Mouse (Mus musculus) limb, embryonic 10.5 days (tissue): Measurements from ENCODE around the gene Zfp408. TPM values are rescaled to one million over a fixed set of nuclear protein-coding genes. Genes with fewer than 3 reads are reported as not detected.

Experiments used
- DNase-seq: peaks from one replicate; pipeline ENCODE4 v3.0.0-alpha.2; 2017; ENCODE audit warnings: low spot score
- H3K27ac ChIP-seq: fragments of 300-500 bp; sonication (generic); 2 replicates; pipeline ENCODE4 v1.5.1; 2016; ENCODE audit warnings: mild to moderate bottlenecking
- H3K27me3 ChIP-seq: fragments of 300-500 bp; sonication (generic); 2 replicates; pipeline ENCODE4 v1.6.1; 2016; ENCODE audit warnings: low read depth, mild to moderate bottlenecking; ENCODE audit not compliant: poor library complexity, severe bottlenecking
- H3K36me3 ChIP-seq: fragments of 300-500 bp; sonication (generic); 2 replicates; pipeline ENCODE4 v1.6.1; 2016; ENCODE audit warnings: mild to moderate bottlenecking, moderate library complexity
- H3K4me1 ChIP-seq: fragments of 300-500 bp; sonication (generic); 2 replicates; pipeline ENCODE4 v1.6.1; 2016
- H3K4me3 ChIP-seq: fragments of 300-500 bp; sonication (generic); 2 replicates; pipeline ENCODE4 v1.5.1; 2016; ENCODE audit warnings: mild to moderate bottlenecking, moderate library complexity
- H3K9me3 ChIP-seq: fragments of 300-500 bp; sonication (generic); replicated peaks from 2 replicates; pipeline ENCODE4 v1.6.1; 2016; ENCODE audit warnings: mild to moderate bottlenecking
- WGBS: fragments of 180-500 bp; shearing (Covaris S2); methylation state at CpG from one replicate; pipeline ENCODE4 v1.1.7; 2016; 5-methylcytosine and 5-hydroxymethylcytosine counted together
- polyA plus RNA-seq: library from polyadenylated mRNA; unstranded; fragments of >200 nt; fragmentation: Nextera tagmentation; extraction: Ambion mirVana; gene quantifications from 2 replicates; pipeline ENCODE4 v1.2.1, GENCODE M21; 2016

The Zfp408 gene
- polyA plus RNA-seq, 1 experiment from 2014 or later = 12.8 TPM

GRCm38 (mm10) chr2:91645811-91646210, 3.8 kb downstream of the Zfp408 start:
- no peak overlapping the region for H3K27ac ChIP-seq
- H3K4me1 ChIP-seq = peaks cover 15% of the 10 kb centered on the region
- WGBS = 97% methylated on average over 11 of the region's 11 CpGs
- no peak overlapping the region for H3K4me3 ChIP-seq
- H3K9me3 ChIP-seq = no peaks in the 10 kb centered on the region
- H3K36me3 ChIP-seq = peaks cover 64% of the 10 kb centered on the region
- no peak for DNase-seq
- no peaks in the 10 kb centered on the region for H3K27me3 ChIP-seq

DNA sequence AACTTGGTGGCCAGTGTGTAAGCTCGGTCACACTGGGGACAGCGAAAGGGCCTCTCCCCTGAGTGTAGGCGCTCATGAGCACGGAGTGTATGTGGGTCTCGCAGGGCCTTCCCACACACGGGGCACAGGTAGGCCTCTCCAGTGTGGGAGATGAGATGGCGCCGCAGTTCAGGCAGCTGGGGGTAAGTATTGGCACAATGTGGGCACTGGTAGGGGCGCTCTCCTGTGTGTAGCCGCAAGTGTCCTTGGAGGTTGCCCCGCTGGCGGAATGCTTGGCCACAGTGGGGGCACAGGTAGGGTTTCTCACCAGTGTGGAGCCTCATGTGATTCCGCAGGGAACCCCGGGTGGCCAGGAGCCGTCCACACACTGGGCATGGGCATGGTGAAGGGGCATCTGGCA, 4.2 kb downstream of the Zfp408 start:
- Histone ChIP-seq H3K27me3 (no peaks in the 10 kb centered on the region), H3K4me3 (no peak overlapping the region), H3K27ac (no peak overlapping the region), H3K4me1 (peaks cover 10% of the 10 kb centered on the region), H3K9me3 (no peaks in the 10 kb centered on the region), H3K36me3 (peaks cover 64% of the 10 kb centered on the region)
- WGBS = 95% methylated on average over 15 of the region's 15 CpGs
- DNase-seq = no peak

DNA sequence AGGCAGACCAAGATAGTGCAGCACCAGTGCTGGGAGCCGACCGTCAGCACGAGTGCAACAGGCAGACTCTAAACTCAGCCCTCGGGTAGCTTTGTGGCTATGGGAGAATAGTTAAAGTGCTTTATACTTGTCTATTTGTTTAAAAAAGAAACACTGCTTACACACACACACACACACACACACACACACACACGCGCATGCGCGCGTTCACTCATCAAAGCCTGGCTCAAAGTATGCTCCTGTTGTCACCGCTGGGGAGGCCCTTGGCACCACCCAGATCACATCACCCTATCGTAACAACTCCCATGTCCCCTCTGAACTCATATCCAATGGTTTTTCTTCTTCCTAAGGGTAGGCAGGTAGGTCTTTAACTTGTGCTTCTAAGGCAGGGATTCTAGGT, 5.6 kb downstream of the Zfp408 start:
- 91% methylated on average over 11 of the region's 11 CpGs for WGBS
- Histone ChIP-seq H3K4me1 (peaks cover 7% of the 10 kb centered on the region), H3K4me3 (no peak overlapping the region), H3K9me3 (no peaks in the 10 kb centered on the region), H3K27me3 (no peaks in the 10 kb centered on the region), H3K36me3 (peaks cover 62% of the 10 kb centered on the region), H3K27ac (no peak overlapping the region)
- no peak for DNase-seq

DNA sequence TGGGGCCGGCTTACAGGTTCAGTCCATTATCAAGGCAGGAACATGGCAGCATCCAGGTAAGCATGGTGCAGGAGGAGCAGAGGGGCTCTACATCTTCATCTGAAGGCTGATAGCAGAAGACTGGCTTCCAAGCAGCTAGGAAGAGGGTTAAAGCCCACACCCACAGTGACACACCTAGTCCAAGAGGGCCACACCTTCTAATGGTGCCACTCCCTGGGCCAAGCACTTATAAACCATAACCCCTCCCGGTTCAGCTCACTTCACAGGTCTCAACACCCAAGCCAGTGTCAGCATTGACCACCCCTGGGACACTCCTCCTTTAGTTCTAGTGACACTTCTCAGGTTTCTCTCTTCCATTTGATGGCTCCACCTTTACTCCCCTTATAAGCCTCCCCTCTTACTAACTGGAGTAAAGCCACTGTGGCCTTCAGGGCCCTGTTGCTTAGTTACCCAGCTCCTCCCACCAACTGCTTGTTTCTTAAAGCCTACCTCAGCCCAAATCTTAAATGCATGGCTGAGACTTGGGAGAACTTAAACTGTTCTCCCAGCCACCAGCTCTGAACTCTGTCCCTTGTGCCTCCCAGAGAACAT, 6.7 kb downstream of the Zfp408 start:
- Histone ChIP-seq H3K27ac (no peak overlapping the region), H3K36me3 (peaks cover 59% of the 10 kb centered on the region), H3K4me1 (no peaks in the 10 kb centered on the region), H3K4me3 (no peak overlapping the region), H3K9me3 (no peaks in the 10 kb centered on the region), H3K27me3 (no peaks in the 10 kb centered on the region)
- WGBS = 93% methylated on average over 2 of the region's 2 CpGs
- no peak for DNase-seq

- DNase-seq = no peak
- peaks cover 19% of the 10 kb centered on the region for H3K36me3 ChIP-seq
- H3K27me3 ChIP-seq = no peaks in the 10 kb centered on the region
- no peak overlapping the region for H3K27ac ChIP-seq
- WGBS = 86% methylated on average over 6 of the region's 6 CpGs
- no peak overlapping the region for H3K4me3 ChIP-seq
- no peaks in the 10 kb centered on the region for H3K9me3 ChIP-seq
- H3K4me1 ChIP-seq = no peaks in the 10 kb centered on the region
Measured at GRCm38 (mm10) chr2:91638931-91639330, 10.7 kb downstream of the Zfp408 start.

- Histone ChIP-seq H3K27ac (no peak overlapping the region), H3K27me3 (no peaks in the 10 kb centered on the region), H3K4me3 (no peak overlapping the region), H3K36me3 (no peaks in the 10 kb centered on the region; the same call in 1 of the 2 replicates), H3K9me3 (no peaks in the 10 kb centered on the region), H3K4me1 (no peaks in the 10 kb centered on the region)
- no peak for DNase-seq
- 83% methylated on average over 5 of the region's 5 CpGs for WGBS
Measured at GRCm38 (mm10) chr2:91636727-91637338, 12.8 kb downstream of the Zfp408 start.

GRCm38 (mm10) chr2:91636229-91636628, 13.4 kb downstream of the Zfp408 start, which contains the start of gene F2:
Gene F2 (minus strand): TSS chr2:91636414.
- no peak for DNase-seq
- Histone ChIP-seq H3K27me3 (no peaks in the 10 kb centered on the region), H3K4me3 (no peak within 1 kb of the TSS), H3K27ac (no peak within 1 kb of the TSS), H3K36me3 (no peaks in the 10 kb centered on the region), H3K4me1 (no peaks in the 10 kb centered on the region), H3K9me3 (no peaks in the 10 kb centered on the region)
- WGBS = 91% methylated on average over 8 of the region's 8 CpGs

DNA sequence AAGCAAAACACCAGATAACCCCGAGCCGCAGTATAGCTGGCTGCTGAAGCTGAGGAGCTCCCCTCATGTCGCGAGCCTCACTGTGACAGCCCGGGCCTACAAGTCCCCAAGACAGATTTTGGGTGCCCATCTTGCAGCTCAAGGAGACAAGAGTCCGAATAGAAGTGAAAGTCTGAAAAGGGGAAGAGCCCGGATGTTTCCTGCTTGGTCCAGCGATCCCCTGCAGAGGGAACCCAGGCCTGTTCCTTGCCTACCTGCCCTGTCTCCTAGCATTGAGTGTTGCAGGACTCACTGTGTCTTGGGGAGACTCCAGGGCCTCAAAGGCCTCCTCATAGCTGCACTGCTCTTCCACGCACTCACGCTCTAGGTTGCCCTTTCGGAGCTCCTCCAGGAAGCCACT, 14.1 kb downstream of the Zfp408 start:
- Histone ChIP-seq H3K36me3 (no peaks in the 10 kb centered on the region), H3K27ac (no peak overlapping the region), H3K9me3 (no peaks in the 10 kb centered on the region), H3K4me3 (no peak overlapping the region), H3K4me1 (no peaks in the 10 kb centered on the region), H3K27me3 (no peaks in the 10 kb centered on the region)
- DNase-seq = no peak
- 87% methylated on average over 11 of the region's 11 CpGs for WGBS

DNA sequence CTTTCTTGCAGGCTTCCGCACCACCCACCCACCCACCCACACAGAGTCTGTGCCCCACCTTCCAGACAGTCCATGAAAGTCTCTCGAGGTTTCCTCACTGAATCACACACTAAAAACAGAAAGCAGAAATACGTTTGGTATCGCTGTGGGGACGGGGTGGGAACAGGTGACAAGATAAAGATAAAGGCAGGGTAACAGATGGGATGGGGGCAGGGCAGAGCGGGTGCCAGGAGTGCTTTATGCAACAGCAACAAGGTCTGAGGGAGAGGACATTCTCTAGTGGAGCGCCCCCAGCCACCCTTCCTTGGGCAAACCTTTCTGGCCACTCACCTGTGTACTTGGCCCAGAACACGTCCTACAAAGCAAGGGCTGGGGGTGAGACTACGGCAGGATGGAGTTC, 14.8 kb downstream of the Zfp408 start:
- 85% methylated on average over 9 of the region's 9 CpGs for WGBS

DNA sequence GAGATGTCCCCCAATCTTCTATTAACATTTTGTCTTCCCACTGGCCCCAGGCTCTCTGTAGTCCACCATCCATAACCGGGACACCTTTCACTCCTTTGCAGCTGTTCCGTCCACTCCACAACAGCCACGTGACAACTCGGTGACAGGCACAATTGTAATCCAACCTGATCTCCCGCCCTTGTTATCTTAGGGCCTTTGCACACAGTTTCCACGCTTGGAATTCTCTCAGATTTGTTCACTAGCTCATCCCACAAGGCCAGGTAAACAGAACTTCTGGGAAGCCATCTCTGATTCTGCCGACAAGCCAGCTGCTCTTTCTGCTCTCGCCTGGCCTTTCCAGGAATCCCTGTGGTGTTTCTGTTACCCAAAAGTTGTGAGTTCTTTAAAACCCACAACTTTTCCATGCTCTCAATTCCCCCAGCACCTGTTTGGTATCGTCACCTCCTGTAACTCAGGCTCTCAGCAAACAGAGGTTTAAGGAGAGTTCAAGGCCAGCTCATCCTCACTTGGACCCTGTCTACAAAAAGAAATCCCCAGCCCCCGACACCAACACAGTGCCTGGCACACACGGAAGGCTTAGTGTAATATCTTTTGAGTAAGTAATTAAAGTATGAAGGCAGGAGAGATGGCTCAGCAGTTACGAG, 16.1 kb downstream of the Zfp408 start:
- no peak overlapping the region for H3K4me3 ChIP-seq
- no peaks in the 10 kb centered on the region for H3K9me3 ChIP-seq
- H3K36me3 ChIP-seq = no peaks in the 10 kb centered on the region
- H3K4me1 ChIP-seq = no peaks in the 10 kb centered on the region
- no peak for DNase-seq
- H3K27ac ChIP-seq = no peak overlapping the region
- 81% methylated on average over 12 of the region's 12 CpGs for WGBS
- no peaks in the 10 kb centered on the region for H3K27me3 ChIP-seq

More for the DNA sequence above, 14.8 kb downstream of the Zfp408 start:
- H3K27me3 ChIP-seq = no peaks in the 10 kb centered on the region
- no peak overlapping the region for H3K4me3 ChIP-seq
- no peak overlapping the region for H3K27ac ChIP-seq
- no peaks in the 10 kb centered on the region for H3K9me3 ChIP-seq
- DNase-seq = no peak
- H3K36me3 ChIP-seq = no peaks in the 10 kb centered on the region
- H3K4me1 ChIP-seq = no peaks in the 10 kb centered on the region

GRCm38 (mm10) chr2:91632316-91632715, 17.3 kb downstream of the Zfp408 start:
- 90% methylated on average over 5 of the region's 5 CpGs for WGBS
- no peaks in the 10 kb centered on the region for H3K9me3 ChIP-seq
- no peaks in the 10 kb centered on the region for H3K4me1 ChIP-seq
- H3K36me3 ChIP-seq = no peaks in the 10 kb centered on the region
- H3K27ac ChIP-seq = no peak overlapping the region
- no peaks in the 10 kb centered on the region for H3K27me3 ChIP-seq
- H3K4me3 ChIP-seq = no peak overlapping the region
- no peak for DNase-seq

DNA sequence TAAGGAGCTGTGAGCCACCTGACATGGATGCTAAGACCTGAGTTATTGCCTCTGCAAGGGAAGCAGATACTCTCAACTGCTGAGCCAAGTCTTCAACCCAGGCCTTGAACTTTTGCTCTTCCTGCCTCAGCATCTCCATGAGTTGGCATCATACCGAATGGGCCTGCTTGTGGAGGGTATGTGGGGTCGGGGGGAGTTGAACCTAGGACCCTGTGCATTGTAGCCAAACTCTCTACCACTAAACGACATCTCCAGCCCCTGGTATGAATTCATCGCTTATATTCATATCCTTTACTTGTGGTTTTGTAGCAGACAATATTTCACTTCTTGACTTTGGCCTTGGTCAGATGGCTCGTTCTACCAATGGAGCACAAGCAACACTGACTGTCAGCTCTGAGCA, 17.8 kb downstream of the Zfp408 start:
- no peaks in the 10 kb centered on the region for H3K4me1 ChIP-seq
- no peak overlapping the region for H3K27ac ChIP-seq
- H3K36me3 ChIP-seq = no peaks in the 10 kb centered on the region
- no peaks in the 10 kb centered on the region for H3K9me3 ChIP-seq
- DNase-seq = no peak
- no peaks in the 10 kb centered on the region for H3K27me3 ChIP-seq
- 87% methylated on average over 5 of the region's 5 CpGs for WGBS
- no peak overlapping the region for H3K4me3 ChIP-seq

- 94% methylated on average over 12 of the region's 12 CpGs for WGBS
- H3K27ac ChIP-seq = no peak overlapping the region
- no peaks in the 10 kb centered on the region for H3K9me3 ChIP-seq
- no peaks in the 10 kb centered on the region for H3K36me3 ChIP-seq
- DNase-seq = no peak
- H3K27me3 ChIP-seq = no peaks in the 10 kb centered on the region
- no peak overlapping the region for H3K4me3 ChIP-seq
- no peaks in the 10 kb centered on the region for H3K4me1 ChIP-seq
Measured at GRCm38 (mm10) chr2:91630384-91630783, 19.2 kb downstream of the Zfp408 start.
